Mouse (Mus musculus) heart, adult 2 months (tissue): Measurements from ENCODE around the gene Gata2.

Experiments used
- CTCF ChIP-seq: fragments of 200-600 bp; IDR thresholded peaks from 2 replicates; pipeline ENCODE4 v1.8.1; 2022; ENCODE audit warnings: antibody characterized with exemption, mild to moderate bottlenecking, moderate library complexity
- EP300 ChIP-seq: fragments of 200-500 bp; IDR thresholded peaks from 2 replicates; pipeline ENCODE4 v1.6.1; 2011; ENCODE audit warnings: low read depth, low read length, control low read depth; ENCODE audit not compliant: insufficient read depth

DNA sequence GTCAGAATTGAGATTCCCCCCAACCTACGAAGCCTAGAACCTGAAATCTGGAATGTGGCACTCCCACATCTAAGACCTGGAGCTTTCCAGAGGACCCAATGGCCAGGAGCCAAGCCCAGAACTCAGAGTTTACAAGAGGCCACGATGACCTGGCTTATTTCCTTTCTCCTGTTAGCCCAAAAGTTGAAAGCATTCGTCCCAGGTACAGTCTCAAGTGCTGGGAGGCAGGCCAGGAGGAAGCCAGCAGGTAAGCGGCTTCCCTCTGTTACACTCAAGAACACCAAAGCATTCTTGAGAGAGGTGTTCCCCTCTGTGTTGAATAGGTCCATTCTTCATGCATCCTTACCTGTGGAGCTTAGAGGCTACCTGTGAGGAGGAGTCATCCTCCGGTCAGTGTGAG is 15.8 kb downstream of the Gata2 start:
- TF ChIP-seq CTCF = no peak
- no peak for TF ChIP-seq EP300
